Mouse (Mus musculus): ENCODE results near the gene Thsd4.
"Not testable (repeated sequence)": the region's sequence is repeated elsewhere in the genome, so short reads cannot be mapped to it uniquely, and the experiment has no call there.

Thsd4 gene

GRCm38 (mm10) chr9:60218396-60218795, 303.4 kb downstream of the Thsd4 start:
- DNase-seq (ENCODE audit: low read depth, low spot score) = no peak

GRCm38 (mm10) chr9:60216029-60216428, 305.8 kb downstream of the Thsd4 start:
- no peak for DNase-seq (ENCODE audit: low read depth, low spot score)

DNA sequence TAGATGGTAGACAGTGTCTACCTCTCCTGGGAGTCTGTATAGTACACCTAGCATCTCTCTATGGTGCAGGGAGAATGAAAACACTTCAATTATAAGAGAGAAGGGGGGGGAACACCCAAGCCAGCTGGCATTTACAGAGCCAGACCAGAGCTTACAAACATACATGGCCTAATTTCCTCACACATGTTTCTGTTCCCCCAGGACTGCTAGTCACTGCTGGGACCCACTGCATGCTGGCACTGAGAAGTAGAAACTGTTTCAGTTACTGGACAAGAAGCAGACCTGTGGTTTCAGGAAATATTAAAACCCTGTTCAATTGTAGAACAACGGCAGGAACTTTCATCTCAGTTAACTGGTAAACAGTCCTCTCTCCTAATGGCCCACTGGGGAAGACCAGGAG, 308.7 kb downstream of the Thsd4 start:
- no peak for DNase-seq (ENCODE audit: low read depth, low spot score)

DNA sequence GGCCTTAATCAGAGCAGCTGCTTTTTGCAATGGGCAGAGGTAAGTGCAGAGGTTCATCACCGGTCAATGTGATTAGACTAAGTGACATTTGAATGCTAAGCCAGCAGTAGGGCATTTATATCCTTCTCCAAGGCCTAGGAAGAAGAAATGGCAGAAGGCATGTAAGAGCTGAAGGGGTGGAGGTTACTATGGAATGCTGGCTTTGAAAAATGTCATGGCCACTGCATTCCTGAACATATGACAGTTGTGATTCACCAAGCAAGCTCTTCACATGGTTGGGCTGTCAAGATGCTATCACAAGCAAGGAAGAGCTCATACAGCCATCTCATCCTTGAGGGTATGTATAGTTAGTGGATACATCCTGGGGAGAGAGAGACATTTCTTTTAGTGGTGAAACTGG, 313.0 kb downstream of the Thsd4 start:
- DNase-seq (ENCODE audit: low read depth, low spot score) = no peak

DNA sequence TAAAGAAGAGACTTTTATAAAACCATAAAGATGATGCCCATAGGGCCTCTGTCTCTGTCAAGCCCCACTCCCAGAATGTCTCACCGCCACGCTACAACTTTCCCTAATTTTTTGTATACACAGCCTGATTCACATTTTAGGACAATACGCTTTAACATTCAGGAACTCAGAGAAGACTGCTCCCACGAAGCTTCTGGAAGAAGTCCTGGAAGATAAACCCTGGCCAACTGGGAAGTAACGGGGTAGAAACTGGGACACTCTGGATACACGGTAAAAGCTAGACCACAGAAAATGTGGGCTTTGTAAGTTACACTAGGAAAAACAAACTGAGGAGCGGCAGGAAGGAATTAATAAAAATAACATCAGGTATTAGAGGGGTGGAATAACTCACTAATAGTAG, 318.7 kb downstream of the Thsd4 start:
- no peak for DNase-seq (ENCODE audit: low read depth, low spot score)

GRCm38 (mm10) chr9:60200436-60200835, 321.4 kb downstream of the Thsd4 start:
- DNase-seq (ENCODE audit: low read depth, low spot score) = no peak

- DNase-seq (ENCODE audit: low read depth, low spot score) = no peak
These were observed 323.2 kb downstream of the Thsd4 start for GRCm38 (mm10) chr9:60198530-60199200.

- no peak for DNase-seq (ENCODE audit: low read depth, low spot score)
These were observed 326.3 kb downstream of the Thsd4 start for GRCm38 (mm10) chr9:60195502-60195901.

DNA sequence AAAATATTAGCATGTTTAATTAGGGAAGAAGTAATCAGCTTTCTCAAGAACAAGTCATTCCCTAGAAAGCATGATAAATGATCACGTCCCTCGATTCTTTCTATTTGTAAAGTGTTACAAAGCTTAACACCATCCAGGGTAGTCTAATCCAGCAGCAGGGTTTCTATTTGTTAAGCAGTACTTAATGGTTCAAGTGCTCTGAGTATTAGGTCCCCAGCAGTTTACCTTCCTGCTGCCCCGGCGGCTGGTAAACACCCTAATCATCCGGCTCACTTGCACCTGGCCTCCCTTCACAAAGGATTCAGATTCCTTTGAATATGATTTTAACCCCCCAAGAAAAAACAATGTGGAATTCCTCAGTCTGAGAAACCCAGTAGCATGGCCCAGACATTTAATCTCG, 326.9 kb downstream of the Thsd4 start:
- DNase-seq (ENCODE audit: low read depth, low spot score) = no peak

DNA sequence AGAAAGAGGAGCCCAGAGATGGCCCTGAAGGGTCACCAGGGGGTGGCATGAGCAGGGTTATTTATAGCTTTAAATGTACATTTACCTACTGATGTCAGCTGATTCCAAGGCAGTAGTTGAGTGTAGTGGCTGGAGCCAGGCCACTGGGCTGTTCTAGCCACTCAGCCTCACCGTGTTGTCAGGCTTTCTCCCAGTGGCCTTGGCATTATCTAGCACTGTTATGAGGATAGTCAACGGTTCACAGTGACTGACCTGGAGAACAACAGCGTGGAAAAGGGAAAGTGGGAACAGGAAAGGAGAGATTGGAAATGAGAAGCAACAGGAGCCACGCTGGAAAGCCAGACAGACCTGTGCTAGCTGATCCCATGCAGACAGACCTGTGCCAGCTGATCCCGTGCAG, 329.5 kb downstream of the Thsd4 start:
- no peak for DNase-seq (ENCODE audit: low read depth, low spot score)

GRCm38 (mm10) chr9:60187437-60187836, 334.4 kb downstream of the Thsd4 start:
- DNase-seq (ENCODE audit: low read depth, low spot score) = no peak

- DNase-seq (ENCODE audit: low read depth, low spot score) = no peak
These were observed 334.9 kb downstream of the Thsd4 start for GRCm38 (mm10) chr9:60186948-60187347.

DNA sequence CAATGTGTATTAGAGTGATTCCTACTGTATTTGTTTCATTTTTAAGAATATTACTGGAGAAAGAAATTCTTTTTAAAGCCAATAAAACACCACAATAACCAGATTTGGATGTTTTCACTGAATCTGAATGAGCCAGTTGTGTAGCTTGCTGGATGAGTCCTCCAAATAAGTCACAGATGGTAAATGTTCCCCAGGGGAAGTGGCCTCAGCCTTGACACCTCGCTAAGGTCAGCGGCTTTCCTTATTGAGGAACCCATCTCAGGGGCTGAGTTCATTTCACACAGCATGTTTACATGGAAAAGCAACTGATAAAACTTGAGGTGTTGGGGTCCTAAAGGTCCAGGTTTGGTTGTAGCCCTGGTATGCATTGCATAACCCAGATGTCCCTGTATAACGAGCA, 337.8 kb downstream of the Thsd4 start:
- no peak for DNase-seq (ENCODE audit: low read depth, low spot score)

DNA sequence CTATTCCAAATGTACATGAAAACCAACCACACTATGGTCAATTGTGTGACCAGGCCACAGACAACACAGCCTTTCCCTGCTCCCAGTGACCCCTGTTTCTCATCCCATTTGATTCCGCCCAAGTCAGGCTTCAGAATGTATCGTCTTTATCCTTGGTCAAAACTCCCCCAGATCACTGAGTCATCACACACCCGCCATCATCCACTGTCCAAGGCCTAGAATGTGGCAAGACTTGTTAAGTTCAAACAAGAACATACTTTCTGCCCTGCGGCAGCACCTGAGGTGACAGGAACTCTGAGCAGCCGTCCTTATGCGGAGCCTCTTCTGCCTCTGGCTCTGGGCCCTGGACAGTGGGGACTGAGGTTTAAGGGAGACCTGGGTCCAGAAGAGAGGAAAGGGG, 339.5 kb downstream of the Thsd4 start:
- no peak for DNase-seq (ENCODE audit: low read depth, low spot score)

GRCm38 (mm10) chr9:60180936-60181335, 340.9 kb downstream of the Thsd4 start:
- no peak for DNase-seq (ENCODE audit: low read depth, low spot score)

GRCm38 (mm10) chr9:60180114-60180513, 341.7 kb downstream of the Thsd4 start:
- no peak for DNase-seq (ENCODE audit: low read depth, low spot score)

DNA sequence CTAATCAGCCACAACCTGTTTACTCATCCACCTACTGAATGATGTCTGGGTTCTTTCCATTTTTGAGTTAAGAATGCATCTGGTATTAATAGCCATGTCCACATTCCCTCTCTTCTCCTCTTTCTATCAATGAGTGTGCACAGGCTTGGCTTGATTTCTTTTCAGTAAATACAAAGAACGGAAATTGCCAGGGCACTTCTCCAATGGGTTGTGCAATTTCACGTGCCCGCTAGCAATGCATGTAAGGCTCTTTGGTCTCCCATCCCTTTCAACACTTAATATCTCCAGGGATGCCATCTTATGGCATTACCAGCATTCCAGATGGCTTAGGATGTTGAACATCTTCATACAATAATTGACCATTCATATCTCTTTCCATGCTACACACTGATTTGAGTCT, 345.5 kb downstream of the Thsd4 start:
- DNase-seq (ENCODE audit: low read depth, low spot score) = no peak

- not testable (repeated sequence) for DNase-seq (ENCODE audit: low read depth, low spot score)
These were observed 349.3 kb downstream of the Thsd4 start for GRCm38 (mm10) chr9:60172459-60173060.

- no peak for DNase-seq (ENCODE audit: low read depth, low spot score)
These were observed 354.9 kb downstream of the Thsd4 start for GRCm38 (mm10) chr9:60166990-60167389.

- no peak for DNase-seq (ENCODE audit: low read depth, low spot score)
These were observed 361.0 kb downstream of the Thsd4 start for GRCm38 (mm10) chr9:60160855-60161254.

- no peak for DNase-seq (ENCODE audit: low read depth, low spot score)
These were observed 361.7 kb downstream of the Thsd4 start for GRCm38 (mm10) chr9:60160194-60160593.

DNA sequence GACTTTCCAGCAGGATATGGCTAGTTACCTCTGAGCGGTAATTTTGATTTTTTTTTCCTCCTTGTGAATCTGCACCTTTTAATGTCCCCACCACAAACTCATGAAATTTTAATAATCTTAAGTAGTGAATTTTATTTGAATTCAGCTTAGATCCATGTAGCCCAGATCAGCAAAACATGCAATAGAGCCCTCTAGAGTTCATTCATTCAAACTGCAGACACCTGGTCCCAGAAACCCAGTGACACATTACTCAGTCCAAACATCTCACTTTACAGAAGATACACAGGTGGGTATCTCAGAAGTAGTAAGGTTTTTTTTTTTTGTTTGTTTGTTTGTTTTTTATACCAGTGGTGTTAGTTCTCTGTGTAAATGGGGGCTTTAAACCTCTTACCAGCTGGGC, 368.9 kb downstream of the Thsd4 start:
- no peak for DNase-seq (ENCODE audit: low read depth, low spot score)

GRCm38 (mm10) chr9:60151897-60152627, 369.8 kb downstream of the Thsd4 start:
- DNase-seq (ENCODE audit: low read depth, low spot score) = no peak
